Mouse (Mus musculus): Measurements from ENCODE around the gene Ciapin1.

- TF ChIP-seq GATA1 (IDR thresholded peaks at IDR 0.05; ENCODE audit: borderline replicate concordance, low read length), result no peak
- TF ChIP-seq FLI1 (IDR thresholded peaks at IDR 0.05; ENCODE audit: low read length), result no peak
These were observed 37.7 kb downstream of the Ciapin1 start for GRCm38 (mm10) chr8:94800278-94800968.

Measured in megakaryocyte, embryonic 14.5 days (primary cell).